Mouse (Mus musculus): ENCODE measurements around the gene Arrb1. TPM values are rescaled to one million over a fixed set of nuclear protein-coding genes. Genes with fewer than 3 reads are reported as not detected.

The Arrb1 gene
- polyA plus RNA-seq, 1 experiment = 29.6 TPM

GRCm38 (mm10) chr7:99580247-99580646 lies 45.0 kb downstream of the Arrb1 start:
- Histone ChIP-seq H3K4me1 (replicated peaks; ENCODE audit: control insufficient read depth, insufficient read depth, low read length) (peaks cover 15% of the 10 kb centered on the region), H3K36me3 (ENCODE audit: control insufficient read depth, insufficient read depth, low read length) (no peaks in the 10 kb centered on the region), H3K27ac (ENCODE audit: control insufficient read depth, insufficient read depth, low read length) (no peak overlapping the region), H3K4me3 (ENCODE audit: control insufficient read depth, insufficient read depth, low read length) (no peak overlapping the region), H3K27me3 (ENCODE audit: control insufficient read depth, insufficient read depth, low read length) (no peaks in the 10 kb centered on the region)
- DNase-seq = no peak
- 5% methylated on average over 6 of the region's 6 CpGs for WGBS
- TF ChIP-seq POLR2A (IDR thresholded peaks at IDR 0.05; ENCODE audit: control insufficient read depth, extremely low read depth, insufficient read depth, low read length, poor library complexity) = no peak
- TF ChIP-seq CTCF (IDR thresholded peaks at IDR 0.05; ENCODE audit: borderline replicate concordance, control insufficient read depth, extremely low read depth, insufficient read depth, low read length, poor library complexity) = no peak

- H3K27me3 ChIP-seq (ENCODE audit: control insufficient read depth, insufficient read depth, low read length) = no peaks in the 10 kb centered on the region
- no peak for TF ChIP-seq POLR2A (IDR thresholded peaks at IDR 0.05; ENCODE audit: control insufficient read depth, extremely low read depth, insufficient read depth, low read length, poor library complexity)
- no peak overlapping the region for H3K27ac ChIP-seq (ENCODE audit: control insufficient read depth, insufficient read depth, low read length)
- peaks cover 15% of the 10 kb centered on the region for H3K4me1 ChIP-seq (replicated peaks; ENCODE audit: control insufficient read depth, insufficient read depth, low read length)
- WGBS = 94% methylated on average over 7 of the region's 7 CpGs
- DNase-seq = no peak
- no peak overlapping the region for H3K4me3 ChIP-seq (ENCODE audit: control insufficient read depth, insufficient read depth, low read length)
- H3K36me3 ChIP-seq (ENCODE audit: control insufficient read depth, insufficient read depth, low read length) = no peaks in the 10 kb centered on the region
Observed at GRCm38 (mm10) chr7:99582306-99582705, 47.0 kb downstream of the Arrb1 start.

DNA sequence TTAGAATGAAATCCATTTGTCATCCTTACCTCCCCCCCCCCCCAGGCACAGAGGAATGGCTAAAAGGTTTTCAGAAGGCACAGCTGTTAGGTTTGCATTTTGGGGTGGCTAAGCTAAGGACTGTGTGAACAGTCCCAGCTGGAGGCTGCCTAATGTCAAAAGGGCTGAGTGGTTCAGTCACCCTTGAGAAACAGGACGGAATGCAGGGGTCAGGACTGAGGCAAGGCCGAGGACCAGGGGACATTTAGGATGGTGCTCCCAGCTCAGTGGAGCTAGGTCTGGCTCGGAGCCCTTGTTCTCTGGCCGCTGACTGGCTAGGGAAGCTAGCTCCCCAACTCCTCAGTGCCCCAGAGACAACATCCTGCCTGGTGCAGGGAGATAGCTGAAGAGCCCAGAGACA lies 47.6 kb downstream of the Arrb1 start:
- Histone ChIP-seq H3K4me3 (ENCODE audit: control insufficient read depth, insufficient read depth, low read length) (no peak overlapping the region), H3K4me1 (replicated peaks; ENCODE audit: control insufficient read depth, insufficient read depth, low read length) (peaks cover 15% of the 10 kb centered on the region), H3K36me3 (ENCODE audit: control insufficient read depth, insufficient read depth, low read length) (no peaks in the 10 kb centered on the region), H3K27ac (ENCODE audit: control insufficient read depth, insufficient read depth, low read length) (no peak overlapping the region), H3K27me3 (ENCODE audit: control insufficient read depth, insufficient read depth, low read length) (no peaks in the 10 kb centered on the region)
- TF ChIP-seq POLR2A (IDR thresholded peaks at IDR 0.05; ENCODE audit: control insufficient read depth, extremely low read depth, insufficient read depth, low read length, poor library complexity) (no peak), CTCF (IDR thresholded peaks at IDR 0.05; ENCODE audit: borderline replicate concordance, control insufficient read depth, extremely low read depth, insufficient read depth, low read length, poor library complexity) (no peak)
- no peak for DNase-seq
- 96% methylated on average over 4 of the region's 4 CpGs for WGBS

DNA sequence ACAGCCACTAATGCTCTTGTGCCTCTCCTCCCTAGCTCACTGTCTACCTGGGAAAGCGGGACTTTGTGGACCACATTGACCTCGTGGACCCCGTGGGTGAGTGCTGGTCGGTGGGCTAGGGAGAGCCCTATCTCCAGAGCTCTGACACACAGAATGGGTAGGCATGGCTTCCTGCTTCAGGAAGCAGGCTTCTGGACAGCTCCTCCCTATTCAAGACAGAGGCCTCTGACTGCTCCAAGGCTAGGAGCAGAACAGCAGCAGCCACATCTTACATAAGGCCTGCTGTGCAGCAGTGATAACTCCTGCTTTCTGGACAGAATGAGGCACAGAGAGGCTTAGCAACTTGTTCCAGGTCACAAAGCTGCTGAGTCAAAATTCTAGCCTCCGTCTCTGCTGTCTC lies 48.4 kb downstream of the Arrb1 start:
- DNase-seq = no peak
- H3K27ac ChIP-seq (ENCODE audit: control insufficient read depth, insufficient read depth, low read length) = no peak overlapping the region
- no peaks in the 10 kb centered on the region for H3K27me3 ChIP-seq (ENCODE audit: control insufficient read depth, insufficient read depth, low read length)
- H3K4me3 ChIP-seq (ENCODE audit: control insufficient read depth, insufficient read depth, low read length) = no peak overlapping the region
- TF ChIP-seq CTCF (IDR thresholded peaks at IDR 0.05; ENCODE audit: borderline replicate concordance, control insufficient read depth, extremely low read depth, insufficient read depth, low read length, poor library complexity) (no peak), POLR2A (IDR thresholded peaks at IDR 0.05; ENCODE audit: control insufficient read depth, extremely low read depth, insufficient read depth, low read length, poor library complexity) (no peak)
- 91% methylated on average over 5 of the region's 5 CpGs for WGBS
- H3K4me1 ChIP-seq (replicated peaks; ENCODE audit: control insufficient read depth, insufficient read depth, low read length) = peaks cover 15% of the 10 kb centered on the region
- H3K36me3 ChIP-seq (ENCODE audit: control insufficient read depth, insufficient read depth, low read length) = no peaks in the 10 kb centered on the region

GRCm38 (mm10) chr7:99585976-99586375 lies 50.7 kb downstream of the Arrb1 start:
- no peak for TF ChIP-seq POLR2A (IDR thresholded peaks at IDR 0.05; ENCODE audit: control insufficient read depth, extremely low read depth, insufficient read depth, low read length, poor library complexity)
- no peak for TF ChIP-seq CTCF (IDR thresholded peaks at IDR 0.05; ENCODE audit: borderline replicate concordance, control insufficient read depth, extremely low read depth, insufficient read depth, low read length, poor library complexity)
- WGBS = 93% methylated on average over 8 of the region's 8 CpGs
- Histone ChIP-seq H3K4me3 (ENCODE audit: control insufficient read depth, insufficient read depth, low read length) (no peak overlapping the region), H3K27ac (ENCODE audit: control insufficient read depth, insufficient read depth, low read length) (no peak overlapping the region), H3K4me1 (replicated peaks; ENCODE audit: control insufficient read depth, insufficient read depth, low read length) (no peaks in the 10 kb centered on the region), H3K27me3 (ENCODE audit: control insufficient read depth, insufficient read depth, low read length) (no peaks in the 10 kb centered on the region), H3K36me3 (ENCODE audit: control insufficient read depth, insufficient read depth, low read length) (no peaks in the 10 kb centered on the region)
- no peak for DNase-seq

DNA sequence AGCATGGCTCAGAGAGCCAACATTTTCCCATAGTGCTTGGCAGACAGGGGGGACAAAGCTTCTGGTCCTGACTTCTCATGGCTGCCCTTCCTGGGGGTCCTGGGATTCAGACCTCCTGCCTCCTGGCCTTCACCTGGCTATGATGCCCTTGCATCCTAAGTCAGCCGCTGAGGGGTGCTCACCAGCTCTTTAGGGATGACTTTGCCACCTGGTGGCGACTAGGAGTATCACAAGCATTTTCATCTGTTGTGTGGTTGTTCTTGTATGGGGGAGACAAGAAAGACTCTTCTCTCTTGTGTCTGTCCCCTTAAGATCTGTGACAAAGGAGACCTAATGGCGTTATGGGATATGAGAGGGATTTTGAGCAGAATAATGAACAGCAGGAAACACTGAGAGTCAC lies 54.8 kb downstream of the Arrb1 start:
- Histone ChIP-seq H3K27ac (ENCODE audit: control insufficient read depth, insufficient read depth, low read length) (no peak overlapping the region), H3K4me1 (replicated peaks; ENCODE audit: control insufficient read depth, insufficient read depth, low read length) (no peaks in the 10 kb centered on the region), H3K4me3 (ENCODE audit: control insufficient read depth, insufficient read depth, low read length) (no peak overlapping the region), H3K27me3 (ENCODE audit: control insufficient read depth, insufficient read depth, low read length) (no peaks in the 10 kb centered on the region), H3K36me3 (ENCODE audit: control insufficient read depth, insufficient read depth, low read length) (no peaks in the 10 kb centered on the region)
- WGBS = 25% methylated on average over 3 of the region's 3 CpGs
- peak; percentile 80 for DNase-seq
- TF ChIP-seq CTCF (IDR thresholded peaks at IDR 0.05; ENCODE audit: borderline replicate concordance, control insufficient read depth, extremely low read depth, insufficient read depth, low read length, poor library complexity) (no peak), POLR2A (IDR thresholded peaks at IDR 0.05; ENCODE audit: control insufficient read depth, extremely low read depth, insufficient read depth, low read length, poor library complexity) (no peak)

DNA sequence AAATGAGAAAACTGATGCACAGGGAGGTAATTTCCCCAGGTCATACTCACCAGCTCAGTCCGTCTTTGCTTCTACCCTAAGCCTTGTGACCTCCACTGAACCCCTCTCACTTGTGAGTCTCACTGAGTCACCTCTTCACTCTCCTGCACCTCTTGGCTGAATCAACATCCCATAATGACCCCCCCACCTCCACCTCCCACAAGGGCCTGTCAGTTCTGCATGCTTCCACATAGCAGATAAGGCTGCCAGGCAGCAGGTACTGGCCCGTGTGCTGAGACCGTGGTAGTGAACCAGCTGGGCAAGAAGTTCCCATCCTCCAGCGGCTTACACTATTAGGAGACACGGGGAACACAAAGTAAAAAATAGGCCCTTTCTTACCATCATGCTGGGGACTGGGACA lies 55.4 kb downstream of the Arrb1 start:
- Histone ChIP-seq H3K27me3 (ENCODE audit: control insufficient read depth, insufficient read depth, low read length) (no peaks in the 10 kb centered on the region), H3K36me3 (ENCODE audit: control insufficient read depth, insufficient read depth, low read length) (no peaks in the 10 kb centered on the region), H3K4me1 (replicated peaks; ENCODE audit: control insufficient read depth, insufficient read depth, low read length) (no peaks in the 10 kb centered on the region), H3K4me3 (ENCODE audit: control insufficient read depth, insufficient read depth, low read length) (no peak overlapping the region), H3K27ac (ENCODE audit: control insufficient read depth, insufficient read depth, low read length) (no peak overlapping the region)
- 97% methylated on average over 5 of the region's 5 CpGs for WGBS
- TF ChIP-seq POLR2A (IDR thresholded peaks at IDR 0.05; ENCODE audit: control insufficient read depth, extremely low read depth, insufficient read depth, low read length, poor library complexity) = no peak
- no peak for TF ChIP-seq CTCF (IDR thresholded peaks at IDR 0.05; ENCODE audit: borderline replicate concordance, control insufficient read depth, extremely low read depth, insufficient read depth, low read length, poor library complexity)
- DNase-seq = no peak
